Mouse (Mus musculus) ES-Bruce4 (cell line): Measurements from ENCODE around the gene Olfr159. TPM values are rescaled to one million over a fixed set of nuclear protein-coding genes. Genes with fewer than 3 reads are reported as not detected.

ENCODE experiments used
- H3K27ac ChIP-seq: 2 replicates; pipeline ENCODE4 v1.5.1; 2012; ENCODE audit warnings: low read length, inconsistent platforms; ENCODE audit not compliant: insufficient read depth
- H3K27me3 ChIP-seq: 2 replicates; pipeline ENCODE4 v1.6.1; 2012; ENCODE audit warnings: mild to moderate bottlenecking, low read length, inconsistent platforms; ENCODE audit not compliant: control insufficient read depth, poor library complexity, insufficient read depth, severe bottlenecking
- H3K36me3 ChIP-seq: 2 replicates; pipeline ENCODE4 v1.6.1; 2012; ENCODE audit warnings: inconsistent platforms, mild to moderate bottlenecking, low read length, moderate library complexity; ENCODE audit not compliant: control insufficient read depth, poor library complexity, insufficient read depth, severe bottlenecking
- H3K4me1 ChIP-seq: one replicate; pipeline ENCODE4 v1.8.1; 2011; ENCODE audit warnings: low read length; ENCODE audit not compliant: control insufficient read depth, insufficient read depth
- H3K4me3 ChIP-seq: 2 replicates; pipeline ENCODE4 v1.5.1; 2011; ENCODE audit warnings: low read depth, mild to moderate bottlenecking, low read length
- H3K9ac ChIP-seq: 2 replicates; pipeline ENCODE4 v1.6.1; 2012; ENCODE audit warnings: low read depth, mild to moderate bottlenecking, inconsistent platforms; ENCODE audit not compliant: poor library complexity, severe bottlenecking
- H3K9me3 ChIP-seq: replicated peaks from 2 replicates; pipeline ENCODE4 v1.6.1; 2012; ENCODE audit warnings: mild to moderate bottlenecking, low read length, inconsistent platforms; ENCODE audit not compliant: control insufficient read depth, poor library complexity, insufficient read depth, severe bottlenecking
- CTCF ChIP-seq: IDR thresholded peaks from one replicate; pipeline ENCODE4 v1.8.1; 2011; ENCODE audit warnings: low read depth, low read length
- EP300 ChIP-seq: IDR thresholded peaks from 2 replicates; pipeline ENCODE4 v1.6.1; 2011; ENCODE audit warnings: low read depth, low read length; ENCODE audit not compliant: insufficient read depth
- POLR2A ChIP-seq: IDR thresholded peaks from one replicate; pipeline ENCODE4 v1.8.1; 2011; ENCODE audit warnings: low read length; ENCODE audit not compliant: insufficient read depth
- polyA plus RNA-seq: library from polyadenylated mRNA; stranded (reverse); fragments of >200 nt; gene quantifications from 2 replicates; pipeline ENCODE4 v1.2.4, GENCODE M21; 2011; ENCODE audit warnings: low read depth; ENCODE audit not compliant: missing spikeins, insufficient read depth, insufficient read length

Gene Olfr159
- polyA plus RNA-seq, 1 experiment, result not detected

GRCm38 (mm10) chr4:43769374-43769773, 1.4 kb downstream of the Olfr159 start:
- Histone ChIP-seq H3K9me3 (no peaks in the 10 kb centered on the region), H3K4me3 (no peak overlapping the region), H3K27me3 (no peaks in the 10 kb centered on the region), H3K4me1 (no peaks in the 10 kb centered on the region), H3K9ac (no peak overlapping the region), H3K36me3 (no peaks in the 10 kb centered on the region), H3K27ac (no peak overlapping the region)
- TF ChIP-seq EP300 (no peak), POLR2A (no peak), CTCF (no peak)

- no peaks in the 10 kb centered on the region for H3K9me3 ChIP-seq
- H3K9ac ChIP-seq, result no peak overlapping the region
- no peak overlapping the region for H3K27ac ChIP-seq
- no peak overlapping the region for H3K4me3 ChIP-seq
- H3K27me3 ChIP-seq, result no peaks in the 10 kb centered on the region
- no peaks in the 10 kb centered on the region for H3K36me3 ChIP-seq
- H3K4me1 ChIP-seq, result no peaks in the 10 kb centered on the region
- TF ChIP-seq EP300 (no peak), CTCF (no peak)
Measured at GRCm38 (mm10) chr4:43768341-43768740, 2.5 kb downstream of the Olfr159 start.

GRCm38 (mm10) chr4:43763410-43763809, 7.4 kb downstream of the Olfr159 start:
- H3K9ac ChIP-seq, result no peak overlapping the region
- no peaks in the 10 kb centered on the region for H3K36me3 ChIP-seq
- H3K27me3 ChIP-seq, result no peaks in the 10 kb centered on the region
- no peak for TF ChIP-seq EP300
- TF ChIP-seq CTCF, result peak; percentile 47
- H3K4me1 ChIP-seq, result no peaks in the 10 kb centered on the region
- no peak overlapping the region for H3K4me3 ChIP-seq
- no peaks in the 10 kb centered on the region for H3K9me3 ChIP-seq
- H3K27ac ChIP-seq, result no peak overlapping the region

- Histone ChIP-seq H3K9ac (no peak overlapping the region), H3K9me3 (no peaks in the 10 kb centered on the region), H3K27me3 (no peaks in the 10 kb centered on the region), H3K4me3 (no peak overlapping the region), H3K4me1 (no peaks in the 10 kb centered on the region), H3K36me3 (no peaks in the 10 kb centered on the region), H3K27ac (no peak overlapping the region)
- TF ChIP-seq EP300 (no peak), CTCF (peak; percentile 46)
Measured at GRCm38 (mm10) chr4:43761336-43761735, 9.5 kb downstream of the Olfr159 start.

- Histone ChIP-seq H3K36me3 (no peaks in the 10 kb centered on the region), H3K4me3 (no peak overlapping the region), H3K9ac (no peak overlapping the region), H3K4me1 (no peaks in the 10 kb centered on the region), H3K9me3 (no peaks in the 10 kb centered on the region), H3K27ac (no peak overlapping the region), H3K27me3 (no peaks in the 10 kb centered on the region)
- TF ChIP-seq POLR2A (no peak), CTCF (peak; percentile 74)
Measured at GRCm38 (mm10) chr4:43760460-43760859, 10.3 kb downstream of the Olfr159 start.

GRCm38 (mm10) chr4:43759571-43760418, 11.0 kb downstream of the Olfr159 start:
- no peak overlapping the region for H3K4me3 ChIP-seq
- H3K27me3 ChIP-seq, result no peaks in the 10 kb centered on the region
- H3K36me3 ChIP-seq, result no peaks in the 10 kb centered on the region
- no peak overlapping the region for H3K9ac ChIP-seq
- no peaks in the 10 kb centered on the region for H3K4me1 ChIP-seq
- no peak for TF ChIP-seq POLR2A
- no peak for TF ChIP-seq EP300
- no peak for TF ChIP-seq CTCF
- H3K9me3 ChIP-seq, result no peaks in the 10 kb centered on the region
- no peak overlapping the region for H3K27ac ChIP-seq
